Mouse (Mus musculus) liver, adult 2 months (tissue): ENCODE measurements around the gene Pnpla6.
"Not testable (repeated sequence)": the region's sequence is repeated elsewhere in the genome, so short reads cannot be mapped to it uniquely, and the experiment has no call there.

Source experiments
- CTCF ChIP-seq: fragments of 200-500 bp; IDR thresholded peaks from 2 replicates; pipeline ENCODE4 v1.5.1; 2011; ENCODE audit warnings: low read depth, low read length, control low read depth
- POLR2A ChIP-seq: fragments of 200-500 bp; IDR thresholded peaks from 2 replicates; pipeline ENCODE4 v1.6.1; 2011; ENCODE audit warnings: low read length, control low read depth; ENCODE audit not compliant: insufficient read depth; ENCODE audit errors: extremely low read depth

DNA sequence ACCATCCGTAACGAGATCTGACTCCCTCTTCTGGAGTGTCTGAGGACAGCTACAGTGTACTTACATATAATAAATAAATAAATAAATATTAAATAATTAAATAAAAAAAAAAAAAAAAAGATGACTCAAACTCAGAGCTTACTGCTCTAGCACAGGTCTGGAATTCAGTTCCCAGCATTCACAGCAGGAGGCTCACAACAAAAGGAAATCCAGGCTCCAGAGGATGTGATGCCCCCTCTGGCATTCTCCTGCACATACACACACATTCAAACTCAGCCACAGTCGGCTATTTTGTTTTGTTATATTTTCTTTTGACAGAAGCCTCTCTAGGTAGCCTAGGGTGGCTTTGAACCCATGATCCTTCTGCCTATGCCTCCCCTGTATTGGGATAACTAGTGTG lies 66.8 kb downstream of the Pnpla6 start:
- not testable (repeated sequence) for TF ChIP-seq POLR2A, CTCF
